Mouse (Mus musculus) midbrain, embryonic 12.5 days (tissue): Measurements from ENCODE around the gene Oas1e. TPM values are rescaled to one million over a fixed set of nuclear protein-coding genes. Genes with fewer than 3 reads are reported as not detected.
"Not testable (repeated sequence)": the region's sequence is repeated elsewhere in the genome, so short reads cannot be mapped to it uniquely, and the experiment has no call there.

Source experiments
- ATAC-seq: fragments of 200-750 bp; cut with Nextera tagmentation; 2 replicates; pipeline ENCODE4 v1.8.0; 2017; ENCODE audit warnings: low read depth, moderate TSS enrichment, moderate library complexity; ENCODE audit not compliant: low FRiP score
- H3K27ac ChIP-seq: fragments of 300-500 bp; sonication (generic); replicated peaks from 2 replicates; pipeline ENCODE4 v1.5.1; 2016; ENCODE audit warnings: mild to moderate bottlenecking
- H3K27me3 ChIP-seq: fragments of 300-500 bp; sonication (generic); 2 replicates; pipeline ENCODE4 v1.6.1; 2016; ENCODE audit warnings: mild to moderate bottlenecking
- H3K36me3 ChIP-seq: fragments of 300-500 bp; sonication (generic); 2 replicates; pipeline ENCODE4 v1.6.1; 2016
- H3K4me1 ChIP-seq: fragments of 300-500 bp; sonication (generic); 2 replicates; pipeline ENCODE4 v1.6.1; 2016
- H3K4me2 ChIP-seq: fragments of 300-500 bp; sonication (generic); replicated peaks from 2 replicates; pipeline ENCODE4 v1.6.1; 2016; ENCODE audit warnings: mild to moderate bottlenecking, moderate library complexity
- H3K4me3 ChIP-seq: fragments of 300-500 bp; sonication (generic); 2 replicates; pipeline ENCODE4 v1.5.1; 2016; ENCODE audit warnings: mild to moderate bottlenecking
- H3K9ac ChIP-seq: fragments of 300-500 bp; sonication (generic); replicated peaks from 2 replicates; pipeline ENCODE4 v1.6.1; 2016; ENCODE audit warnings: mild to moderate bottlenecking, moderate library complexity
- H3K9me3 ChIP-seq: fragments of 300-500 bp; sonication (generic); 2 replicates; pipeline ENCODE4 v1.6.1; 2016; ENCODE audit warnings: mild to moderate bottlenecking
- WGBS: fragments of 180-500 bp; shearing (Covaris S2); methylation state at CpG from one replicate; pipeline ENCODE4 v1.1.7; 2016; 5-methylcytosine and 5-hydroxymethylcytosine counted together
- polyA plus RNA-seq: library from polyadenylated mRNA; unstranded; fragments of >200 nt; fragmentation: Nextera tagmentation; extraction: Ambion mirVana; gene quantifications from 2 replicates; pipeline ENCODE4 v1.2.1, GENCODE M21; 2016

The Oas1e gene
- not detected in 2 replicates for polyA plus RNA-seq

DNA sequence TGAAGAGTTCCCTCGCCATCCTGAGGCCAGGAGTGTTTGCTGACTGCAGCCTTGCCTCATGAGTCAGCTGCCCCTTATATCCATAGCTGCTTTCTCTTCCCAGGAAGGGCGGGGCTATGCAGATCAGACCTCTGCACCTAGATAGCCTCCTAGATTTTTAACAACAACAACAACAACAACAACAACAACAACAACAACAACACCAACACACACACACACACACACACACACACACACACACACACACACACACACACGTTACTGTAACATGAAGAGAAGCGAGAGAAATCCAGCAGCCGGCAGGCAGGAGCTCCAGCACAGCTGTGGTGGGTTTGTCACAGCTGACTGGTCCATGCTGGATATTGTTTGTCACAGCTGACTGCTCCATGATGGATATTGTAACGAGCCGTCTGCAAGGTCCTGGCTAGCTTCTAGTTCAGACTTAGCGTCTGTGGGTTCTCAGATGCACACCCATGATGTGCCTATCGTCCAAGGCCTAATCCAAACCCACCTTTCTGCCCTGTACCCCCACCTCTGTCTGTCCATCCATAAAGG, at the start of gene Oas1e:
Oas1e (minus strand) TSS at position 51 of the 555 bp plus-strand sequence.
- not testable (repeated sequence) for H3K9ac ChIP-seq, H3K27ac ChIP-seq, H3K4me1 ChIP-seq, ATAC-seq, H3K9me3 ChIP-seq, H3K36me3 ChIP-seq, H3K27me3 ChIP-seq, H3K4me2 ChIP-seq, H3K4me3 ChIP-seq
- WGBS = 59% methylated on average over 9 of the region's 9 CpGs

DNA sequence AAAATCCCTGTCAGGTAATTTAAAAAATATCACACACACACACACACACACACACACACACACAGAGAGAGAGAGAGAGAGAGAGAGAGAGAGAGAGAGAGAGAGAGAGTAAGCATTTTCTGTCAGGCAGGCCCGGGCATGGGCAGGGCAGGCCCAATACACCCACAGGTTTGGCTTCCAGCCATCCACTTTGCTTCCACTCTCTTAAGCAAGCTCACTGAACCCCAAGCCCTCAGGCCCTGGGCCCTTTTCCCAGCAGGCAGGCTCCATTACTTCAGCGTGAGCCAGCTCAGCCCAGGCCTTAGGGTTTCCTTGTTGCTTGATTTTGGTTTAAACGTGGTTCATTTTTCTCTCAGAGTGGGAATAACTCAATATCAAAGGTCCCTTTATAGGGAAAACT, 49.4 kb upstream of the Oas1e start:
- WGBS = 88% methylated on average over 3 of the region's 3 CpGs
- Histone ChIP-seq H3K27me3 (no peaks in the 10 kb centered on the region), H3K4me1 (no peaks in the 10 kb centered on the region), H3K4me3 (no peak overlapping the region), H3K9ac (no peak overlapping the region), H3K27ac (no peak overlapping the region), H3K4me2 (no peak overlapping the region), H3K9me3 (no peaks in the 10 kb centered on the region), H3K36me3 (no peaks in the 10 kb centered on the region)
- no peak for ATAC-seq

DNA sequence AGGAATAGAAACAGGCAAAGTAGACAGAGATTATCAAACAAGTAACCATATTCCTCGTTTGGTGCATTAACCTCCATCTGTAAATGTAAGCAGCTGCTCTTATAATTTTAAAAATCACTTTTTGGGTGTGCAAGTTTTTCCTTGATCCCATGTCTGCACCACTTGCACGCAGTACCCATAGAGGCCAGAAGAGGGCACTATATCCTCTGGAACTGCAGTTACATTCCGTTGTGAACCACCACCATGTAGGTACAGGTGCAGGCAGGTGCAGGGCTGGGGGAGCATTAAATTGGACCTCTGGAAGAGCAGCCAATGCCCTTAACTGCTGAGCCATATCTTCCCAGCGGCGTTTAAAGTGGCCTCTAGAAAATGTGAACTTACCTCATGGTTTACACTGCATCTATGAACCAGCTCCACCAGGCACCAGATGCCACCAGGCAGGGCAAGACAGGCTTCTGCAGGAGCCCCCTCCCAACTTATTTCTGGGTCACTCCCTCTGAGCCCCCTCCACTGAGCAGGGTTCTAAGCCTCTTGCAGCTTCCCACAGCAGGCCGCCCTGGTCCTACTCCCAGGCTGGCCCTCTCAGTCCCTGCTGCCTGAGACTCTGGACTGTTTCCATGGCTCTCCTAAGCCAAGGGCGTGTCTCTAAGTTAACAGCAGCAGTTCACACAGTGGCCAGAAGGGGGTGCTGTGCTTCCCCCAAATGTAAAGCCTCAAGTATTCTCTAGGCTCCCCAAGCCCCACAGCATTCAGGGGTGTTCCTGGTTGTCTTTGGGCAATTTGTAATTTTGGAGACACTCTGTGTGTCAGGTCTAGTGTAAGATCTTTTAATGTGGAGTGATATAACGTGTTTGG, 41.6 kb upstream of the Oas1e start:
- Histone ChIP-seq H3K4me3 (no peak overlapping the region), H3K4me2 (no peak overlapping the region), H3K9me3 (no peaks in the 10 kb centered on the region), H3K27ac (no peak overlapping the region), H3K4me1 (peaks cover 11% of the 10 kb centered on the region), H3K9ac (no peak overlapping the region), H3K27me3 (0 out of 2 replicates have a peak, but pooled peaks cover 4% of the 10 kb centered on the region), H3K36me3 (no peaks in the 10 kb centered on the region)
- WGBS = 8% methylated on average over 8 of the region's 8 CpGs
- ATAC-seq = no peak

DNA sequence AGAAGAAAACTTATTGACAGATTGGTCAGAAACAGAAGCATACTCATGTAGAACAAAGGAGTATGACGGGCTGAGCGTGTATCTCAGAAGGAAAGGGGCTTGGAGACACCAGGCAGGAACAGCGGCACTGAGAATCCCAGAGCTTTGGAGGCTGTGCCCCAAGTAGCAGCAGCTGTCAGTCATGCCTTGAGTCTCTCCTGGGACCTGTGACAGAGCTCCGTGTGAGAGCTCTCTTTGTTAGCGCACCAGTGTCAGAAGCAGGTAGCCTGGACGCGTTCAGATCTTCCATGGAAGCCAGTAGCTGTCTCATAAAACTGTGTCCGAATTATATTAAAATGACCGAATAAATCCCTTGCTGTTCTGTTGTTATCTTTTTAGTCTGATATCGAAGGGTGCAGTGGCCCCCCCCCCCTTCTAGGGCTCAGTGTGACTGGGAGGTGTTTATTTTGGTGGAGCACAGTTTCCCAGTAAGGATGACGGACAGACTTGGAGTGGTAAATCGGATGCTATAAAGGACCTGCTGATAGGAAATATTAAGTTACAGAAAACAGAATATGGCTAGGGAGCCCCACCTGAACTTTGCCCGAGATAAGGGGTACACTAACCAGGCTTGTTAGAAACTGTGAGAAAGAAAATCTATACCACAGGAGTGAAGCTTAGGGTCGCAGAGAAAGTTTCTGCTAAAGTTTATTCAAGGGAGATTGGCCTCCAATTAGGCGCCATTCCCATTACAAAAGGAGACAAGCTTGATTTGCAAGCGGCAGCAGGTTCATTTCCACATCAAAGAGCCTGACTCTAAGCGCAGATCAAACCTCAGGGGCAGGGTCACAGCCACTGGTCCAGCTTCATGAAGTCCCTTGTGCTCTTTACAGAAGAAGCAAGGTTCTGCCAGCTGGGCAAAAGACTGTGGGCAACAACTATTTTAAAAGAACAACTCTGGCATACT, 38.3 kb upstream of the Oas1e start:
- no peaks in the 10 kb centered on the region for H3K36me3 ChIP-seq
- H3K27me3 ChIP-seq = 0 out of 2 replicates have a peak, but pooled peaks cover 4% of the 10 kb centered on the region
- H3K27ac ChIP-seq = peak overlapping the region; percentile 39
- H3K4me1 ChIP-seq = peaks cover 11% of the 10 kb centered on the region
- ATAC-seq = no peak
- H3K9me3 ChIP-seq = no peaks in the 10 kb centered on the region
- 12% methylated on average over 17 of the region's 17 CpGs for WGBS
- H3K9ac ChIP-seq = 0 out of 2 replicates have a peak overlapping the region, but pooled peaks have one; percentile 37
- no peak overlapping the region for H3K4me3 ChIP-seq
- H3K4me2 ChIP-seq = peak overlapping the region; percentile 30

DNA sequence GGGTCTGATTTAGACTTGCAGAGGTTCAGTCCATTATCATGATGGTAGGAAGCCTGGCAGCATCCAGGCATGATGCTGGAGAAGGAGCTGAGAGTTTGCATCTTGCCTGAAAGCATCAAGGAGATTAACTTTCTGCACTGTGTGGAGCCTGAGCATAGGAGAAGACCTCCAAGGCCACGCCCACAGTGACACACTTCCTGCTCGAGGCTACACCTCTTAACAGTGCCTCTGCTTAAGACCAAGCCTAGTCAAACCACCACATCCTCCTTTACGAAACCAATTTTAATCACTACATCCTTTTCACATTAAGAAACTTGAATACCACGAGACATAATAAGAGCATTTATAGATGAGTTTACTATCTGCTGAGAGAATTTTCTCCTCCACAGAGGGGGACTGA, 35.7 kb upstream of the Oas1e start:
- H3K36me3 ChIP-seq = no peaks in the 10 kb centered on the region
- H3K27ac ChIP-seq = no peak overlapping the region
- no peak for ATAC-seq
- peaks cover 11% of the 10 kb centered on the region for H3K4me1 ChIP-seq
- H3K9ac ChIP-seq = no peak overlapping the region
- WGBS = 86% methylated on average over 4 of the region's 4 CpGs
- no peak overlapping the region for H3K4me2 ChIP-seq
- H3K4me3 ChIP-seq = no peak overlapping the region
- 0 out of 2 replicates have a peak, but pooled peaks cover 1% of the 10 kb centered on the region for H3K27me3 ChIP-seq
- H3K9me3 ChIP-seq = no peaks in the 10 kb centered on the region

DNA sequence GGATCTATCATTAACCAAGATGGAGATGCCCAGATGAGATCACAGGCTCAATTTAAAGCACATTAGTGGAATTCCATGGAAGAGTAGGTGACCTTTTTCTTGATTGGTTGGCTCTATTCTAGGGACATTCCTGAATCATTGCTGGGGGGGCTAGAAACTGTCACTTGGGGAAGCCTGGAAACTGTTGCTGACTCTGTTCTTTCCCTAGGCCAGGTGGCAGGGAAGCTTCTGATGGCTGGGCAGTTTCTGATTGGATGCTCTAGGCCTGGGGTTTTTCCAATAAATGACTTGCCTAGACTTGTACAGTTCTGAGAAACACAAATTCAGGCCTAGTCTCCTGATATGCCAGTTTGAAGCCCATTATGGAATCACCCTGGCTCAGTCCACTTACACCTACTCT, 23.7 kb upstream of the Oas1e start:
- Histone ChIP-seq H3K36me3 (no peaks in the 10 kb centered on the region), H3K9ac (no peak overlapping the region), H3K9me3 (peaks cover 8% of the 10 kb centered on the region; the same call in 1 of the 2 replicates), H3K27ac (no peak overlapping the region), H3K27me3 (no peaks in the 10 kb centered on the region), H3K4me2 (no peak overlapping the region), H3K4me1 (no peaks in the 10 kb centered on the region), H3K4me3 (no peak overlapping the region)
- no peak for ATAC-seq

DNA sequence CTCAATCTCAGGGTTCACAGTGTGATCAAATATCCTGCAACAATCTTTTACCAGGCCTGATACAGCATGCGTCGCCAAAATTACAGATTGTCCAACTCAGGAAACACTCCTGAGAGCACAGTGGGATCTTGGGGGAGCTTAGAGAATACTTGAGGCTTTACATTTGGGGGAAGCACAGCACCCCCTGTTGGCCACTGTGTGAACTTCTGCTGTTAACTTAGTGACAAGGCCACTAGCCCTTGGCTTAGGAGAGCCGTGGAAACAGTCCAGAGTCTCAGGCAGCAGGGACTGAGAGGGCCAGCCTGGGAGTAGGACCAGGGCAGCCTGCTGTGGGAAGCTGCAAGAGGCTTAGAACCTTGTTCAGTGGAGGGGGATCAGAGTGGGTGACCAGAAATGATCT, 20.6 kb upstream of the Oas1e start:
- no peak for ATAC-seq
- no peak overlapping the region for H3K27ac ChIP-seq
- H3K9me3 ChIP-seq = peaks cover 8% of the 10 kb centered on the region; the same call in 1 of the 2 replicates
- no peaks in the 10 kb centered on the region for H3K36me3 ChIP-seq
- no peaks in the 10 kb centered on the region for H3K27me3 ChIP-seq
- H3K9ac ChIP-seq = no peak overlapping the region
- H3K4me3 ChIP-seq = no peak overlapping the region
- H3K4me1 ChIP-seq = peaks cover 11% of the 10 kb centered on the region; the same call in 1 of the 2 replicates
- H3K4me2 ChIP-seq = no peak overlapping the region
- 71% methylated on average over 3 of the region's 3 CpGs for WGBS

DNA sequence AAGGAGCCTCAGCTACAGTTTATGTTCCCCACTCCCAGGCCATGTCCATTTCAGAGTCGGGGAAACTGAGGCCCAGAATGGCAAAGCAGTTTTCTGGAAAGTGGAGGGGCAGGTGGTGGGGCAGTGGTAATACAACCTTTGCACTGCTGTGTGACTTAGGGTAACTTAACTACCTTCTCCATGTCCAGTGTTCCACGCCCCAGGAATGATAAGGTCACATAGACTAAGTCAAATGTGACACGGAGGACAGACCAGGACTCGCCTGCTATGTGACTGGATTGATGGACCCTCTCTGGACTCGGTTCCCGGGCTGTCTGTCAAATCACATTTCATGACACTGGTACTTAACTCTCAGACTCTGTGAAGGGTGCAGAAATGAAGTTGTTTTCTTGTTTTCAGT, 17.7 kb upstream of the Oas1e start:
- 84% methylated on average over 6 of the region's 6 CpGs for WGBS
- H3K27ac ChIP-seq = no peak overlapping the region
- H3K4me2 ChIP-seq = peak overlapping the region; percentile 44; the same call in 1 of the 2 replicates
- no peak for ATAC-seq
- H3K9me3 ChIP-seq = no peaks in the 10 kb centered on the region
- H3K27me3 ChIP-seq = no peaks in the 10 kb centered on the region
- no peaks in the 10 kb centered on the region for H3K36me3 ChIP-seq
- H3K9ac ChIP-seq = 0 out of 2 replicates have a peak overlapping the region, but pooled peaks have one; percentile 32
- peak overlapping the region; percentile 21; the same call in 1 of the 2 replicates for H3K4me3 ChIP-seq
- H3K4me1 ChIP-seq = peaks cover 11% of the 10 kb centered on the region; the same call in 1 of the 2 replicates

DNA sequence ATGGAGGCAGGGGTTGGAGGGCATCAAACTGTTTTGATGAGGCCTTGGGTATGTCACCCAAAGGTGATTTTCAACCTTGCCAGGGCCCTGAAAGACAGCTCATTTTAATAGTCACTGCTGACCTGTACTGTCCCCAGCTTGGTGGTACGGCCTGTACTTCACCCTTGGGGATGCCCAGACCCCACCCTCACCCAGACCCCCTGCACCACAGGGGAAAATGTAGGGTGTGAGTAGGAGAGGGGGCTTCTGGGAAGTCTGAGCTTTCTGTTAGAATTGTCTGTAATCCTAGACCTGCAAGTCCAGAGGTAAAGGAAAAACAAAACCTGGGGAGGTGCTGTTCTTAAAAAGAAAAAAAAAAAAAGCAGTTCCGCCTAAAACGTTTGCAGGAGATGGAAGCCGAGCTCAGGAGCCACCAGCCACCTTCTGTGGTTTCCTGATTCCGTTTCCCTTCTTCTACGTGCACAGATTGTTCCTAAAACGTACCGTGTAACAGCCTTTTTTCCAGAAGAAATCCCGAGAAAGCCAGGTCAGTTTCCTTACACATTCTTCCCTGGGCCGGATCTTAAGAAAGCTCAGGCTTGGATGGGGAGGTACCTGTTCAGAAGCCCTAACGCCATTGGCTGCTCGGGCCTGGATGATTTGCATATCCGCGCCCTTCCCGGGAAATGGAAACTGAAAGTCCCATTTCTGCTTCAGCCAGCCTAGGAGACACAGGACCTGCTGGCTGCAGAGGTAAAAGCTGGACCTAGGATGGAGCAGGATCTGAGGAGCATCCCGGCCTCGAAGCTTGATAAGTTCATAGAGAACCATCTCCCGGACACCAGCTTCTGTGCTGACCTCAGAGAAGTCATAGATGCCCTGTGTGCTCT, 16.9 kb upstream of the Oas1e start, which contains the start of gene Oas1c:
Oas1c (minus strand) TSS at position 564 of the 869 bp plus-strand sequence.
- 6% methylated on average over 18 of the region's 18 CpGs for WGBS
- Histone ChIP-seq H3K4me2 (peak within 1 kb of the TSS; percentile 44), H3K27me3 (no peaks in the 10 kb centered on the region), H3K4me1 (peaks cover 11% of the 10 kb centered on the region; the same call in 1 of the 2 replicates), H3K36me3 (no peaks in the 10 kb centered on the region), H3K4me3 (peak within 1 kb of the TSS; percentile 21), H3K9ac (peak within 1 kb of the TSS; percentile 32; the same call in 1 of the 2 replicates), H3K9me3 (no peaks in the 10 kb centered on the region), H3K27ac (no peak within 1 kb of the TSS)
- peak; percentile 69; the same call in 1 of the 2 replicates for ATAC-seq

DNA sequence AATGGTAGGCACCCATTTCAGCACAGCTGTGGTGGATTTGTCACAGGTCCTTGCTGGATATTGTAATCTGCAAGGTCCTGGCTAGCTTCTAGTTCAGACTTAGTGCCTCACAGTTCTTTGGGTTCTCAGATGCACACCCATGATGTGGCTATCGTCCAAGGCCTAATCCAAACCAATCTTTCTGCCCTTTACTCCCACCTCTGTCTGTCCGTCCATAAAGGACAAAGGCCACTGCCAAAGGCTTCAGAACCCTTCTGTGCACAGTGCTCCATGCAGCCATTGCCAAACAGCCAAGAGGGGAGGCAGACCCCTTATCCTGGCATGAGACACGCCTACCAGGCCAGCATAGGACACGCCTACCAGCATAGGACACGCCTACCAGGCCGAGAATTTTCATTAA, 13.8 kb upstream of the Oas1e start:
- Histone ChIP-seq H3K27ac (no peak overlapping the region), H3K4me3 (no peak overlapping the region), H3K9ac (no peak overlapping the region), H3K4me2 (no peak overlapping the region), H3K36me3 (no peaks in the 10 kb centered on the region), H3K9me3 (no peaks in the 10 kb centered on the region), H3K4me1 (peaks cover 11% of the 10 kb centered on the region; the same call in 1 of the 2 replicates), H3K27me3 (no peaks in the 10 kb centered on the region)
- WGBS = 47% methylated on average over 6 of the region's 6 CpGs
- ATAC-seq = no peak

DNA sequence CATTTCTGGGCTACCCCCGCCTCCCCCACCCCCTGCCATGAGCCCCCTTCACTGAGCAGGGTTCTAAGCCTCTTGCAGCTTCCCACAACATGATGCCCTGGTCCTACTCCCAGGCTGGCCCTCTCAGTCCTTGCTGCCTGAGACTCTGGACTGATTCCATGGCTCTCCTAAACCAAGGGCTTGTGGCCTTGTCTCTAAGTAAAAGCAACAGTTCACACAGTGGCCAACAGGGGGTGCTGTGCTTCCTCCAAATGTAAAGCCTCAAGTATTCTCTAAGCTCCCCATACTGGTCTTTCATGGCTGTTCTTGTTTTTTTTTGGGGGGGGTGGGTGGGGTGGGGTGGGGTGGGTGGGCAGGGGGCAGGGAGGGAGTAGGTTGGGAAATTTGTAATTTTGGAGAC, 11.1 kb upstream of the Oas1e start:
- no peak for ATAC-seq
- no peak overlapping the region for H3K4me2 ChIP-seq

More for the DNA sequence above, 11.1 kb upstream of the Oas1e start:
- 87% methylated on average over 1 of the region's 1 CpGs for WGBS
- Histone ChIP-seq H3K9ac (no peak overlapping the region), H3K27ac (no peak overlapping the region), H3K36me3 (no peaks in the 10 kb centered on the region), H3K27me3 (no peaks in the 10 kb centered on the region), H3K4me1 (no peaks in the 10 kb centered on the region), H3K4me3 (no peak overlapping the region), H3K9me3 (no peaks in the 10 kb centered on the region)
